Mouse (Mus musculus) hematopoietic stem cell, adult 5-6 weeks (primary cell): ENCODE measurements around the gene Prcd. TPM values are rescaled to one million over a fixed set of nuclear protein-coding genes. Genes with fewer than 3 reads are reported as not detected.
A peak's percentile ranks its signal among the peaks of the same experiment; 100 is the strongest.
"Not testable (repeated sequence)": the region's sequence is repeated elsewhere in the genome, so short reads cannot be mapped to it uniquely, and the experiment has no call there.

Experiments used
- ATAC-seq, 2 experiments: fragments of 125-278 bp in 1 of 2; replicated peaks in 1 of 2; 2 replicates each; pipeline ENCODE4 v1.8.0; 2016 to 2017; ENCODE audit warnings: inconsistent platforms in 2 of 2, mild to moderate bottlenecking in 2 of 2, moderate number of reproducible peaks in 2 of 2, low read depth in 1 of 2, moderate TSS enrichment in 1 of 2; ENCODE audit not compliant: low FRiP score in 2 of 2, poor library complexity in 2 of 2, severe bottlenecking in 2 of 2, insufficient read depth in 1 of 2, low TSS enrichment in 1 of 2
- total RNA-seq: library from RNA; stranded (forward); fragments of 172-1452, 232-1000 nt; gene quantifications from 2 replicates; pipeline ENCODE4 v1.2.3, GENCODE M21; 2017

Prcd gene
- total RNA-seq, 1 experiment from 2014 or later, result 1.6 TPM

DNA sequence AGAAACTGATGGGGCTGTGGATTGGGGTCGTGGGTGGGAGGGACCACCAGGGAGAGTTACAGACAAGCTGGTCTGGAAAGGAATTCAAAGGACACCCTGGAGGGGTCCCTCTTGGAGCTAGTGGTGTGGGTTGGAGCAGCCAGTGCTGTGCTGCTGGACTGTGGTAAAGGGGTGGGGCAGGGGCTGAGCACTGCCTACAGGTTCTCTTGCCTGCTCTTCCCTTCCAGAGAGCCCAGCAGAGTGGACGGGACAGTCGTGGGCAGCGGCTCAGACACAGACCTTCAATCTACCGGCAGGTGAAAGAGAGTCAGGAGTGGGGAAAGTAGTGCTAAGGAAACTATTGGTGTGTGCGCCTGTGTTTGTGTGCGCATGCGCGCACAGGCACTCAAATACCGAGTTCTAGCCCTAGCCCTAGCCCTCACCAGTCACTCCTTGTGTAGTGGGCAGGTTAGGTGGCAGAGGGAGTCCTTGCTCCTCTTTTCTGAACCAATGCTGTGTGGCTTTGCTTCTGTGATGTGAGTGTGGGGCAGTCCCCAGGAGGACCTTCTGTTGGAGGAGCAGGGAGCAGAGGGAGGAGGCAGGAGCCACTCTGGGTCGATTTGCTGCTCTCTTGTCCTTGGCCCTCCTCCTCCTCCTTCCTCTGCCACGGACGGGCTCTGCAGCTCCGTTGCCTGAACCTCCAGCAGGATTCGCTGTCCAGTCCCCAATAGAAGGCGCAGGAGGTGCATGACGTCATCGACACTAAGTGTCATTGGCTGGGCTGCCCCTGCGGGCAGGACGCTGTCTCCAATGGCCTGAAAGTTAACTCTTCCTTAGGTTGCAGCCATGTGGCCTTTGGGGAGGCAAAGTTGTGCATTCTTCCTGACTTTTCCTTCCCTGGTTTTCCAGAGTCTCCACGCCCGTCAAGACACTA is 4.2 kb downstream of the Prcd start:
- ATAC-seq, result peak; percentile 79 to 86

DNA sequence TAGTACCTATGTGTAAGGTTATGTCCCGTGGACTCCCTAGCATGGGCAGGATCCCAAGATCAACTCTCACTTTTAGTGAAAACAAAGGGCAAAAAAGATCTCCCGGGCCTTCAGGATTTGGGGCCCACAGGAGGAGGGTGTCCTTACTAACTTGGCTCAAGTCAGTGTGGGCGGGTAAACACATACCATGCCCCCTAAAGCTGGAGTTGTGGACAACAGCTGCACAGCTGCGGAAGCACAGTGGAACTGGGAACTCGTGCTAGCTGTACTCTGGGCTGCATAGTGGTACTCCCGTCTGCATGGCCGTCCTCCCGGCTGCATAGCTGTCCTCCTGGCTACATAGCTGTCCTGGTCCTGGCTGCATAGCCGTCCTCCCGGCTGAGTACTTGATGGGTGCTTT is 4.9 kb downstream of the Prcd start:
- no peak for ATAC-seq

DNA sequence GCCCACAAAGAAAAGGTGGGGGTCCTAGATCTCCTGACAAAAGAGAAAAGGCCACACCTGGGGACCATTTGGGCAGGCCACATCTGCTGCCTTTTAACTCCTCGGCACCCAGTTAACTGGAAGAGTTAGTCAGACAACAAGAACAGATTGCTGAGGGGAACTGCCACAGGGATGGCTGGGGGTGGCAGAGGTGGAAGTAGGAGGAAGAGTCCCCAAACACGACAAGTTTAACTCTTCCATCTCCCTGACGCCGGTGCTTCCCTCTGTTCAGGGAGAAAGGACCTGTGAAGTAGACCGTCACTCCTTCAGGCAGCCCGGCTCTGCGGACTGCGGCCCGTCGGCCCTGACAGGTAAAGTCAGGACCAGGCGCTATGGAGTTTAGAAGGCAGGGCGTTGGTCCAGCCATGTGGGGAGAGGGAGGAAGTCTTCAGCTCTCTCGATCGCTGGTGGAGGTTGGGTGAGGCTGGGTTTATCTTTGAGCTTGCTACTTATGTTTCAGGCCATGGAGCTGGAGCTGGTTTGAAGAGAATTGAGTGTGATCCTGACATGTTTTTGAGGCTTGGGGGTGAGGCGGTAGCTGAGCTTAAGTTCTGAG is 5.8 kb downstream of the Prcd start:
- no peak for ATAC-seq

DNA sequence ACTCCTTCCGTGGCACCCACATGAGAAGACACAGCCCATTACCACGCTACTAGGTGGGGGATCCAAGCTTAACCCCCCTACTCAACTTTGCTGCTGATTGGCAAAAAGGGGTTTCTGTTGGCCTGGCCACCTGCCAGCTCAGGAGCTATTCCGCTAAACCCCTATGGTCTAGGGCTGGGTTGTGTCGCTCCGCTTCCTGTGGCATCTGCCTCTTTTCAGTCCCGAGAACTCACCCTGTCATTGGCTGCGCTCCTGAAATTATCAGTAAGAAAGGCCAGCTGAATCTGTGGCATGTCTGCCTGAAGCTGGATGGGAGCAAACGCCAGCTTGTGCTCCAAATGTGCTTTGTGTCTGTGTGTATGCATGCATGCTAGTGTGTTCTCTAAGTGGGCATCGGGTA is 6.8 kb downstream of the Prcd start:
- no peak for ATAC-seq

DNA sequence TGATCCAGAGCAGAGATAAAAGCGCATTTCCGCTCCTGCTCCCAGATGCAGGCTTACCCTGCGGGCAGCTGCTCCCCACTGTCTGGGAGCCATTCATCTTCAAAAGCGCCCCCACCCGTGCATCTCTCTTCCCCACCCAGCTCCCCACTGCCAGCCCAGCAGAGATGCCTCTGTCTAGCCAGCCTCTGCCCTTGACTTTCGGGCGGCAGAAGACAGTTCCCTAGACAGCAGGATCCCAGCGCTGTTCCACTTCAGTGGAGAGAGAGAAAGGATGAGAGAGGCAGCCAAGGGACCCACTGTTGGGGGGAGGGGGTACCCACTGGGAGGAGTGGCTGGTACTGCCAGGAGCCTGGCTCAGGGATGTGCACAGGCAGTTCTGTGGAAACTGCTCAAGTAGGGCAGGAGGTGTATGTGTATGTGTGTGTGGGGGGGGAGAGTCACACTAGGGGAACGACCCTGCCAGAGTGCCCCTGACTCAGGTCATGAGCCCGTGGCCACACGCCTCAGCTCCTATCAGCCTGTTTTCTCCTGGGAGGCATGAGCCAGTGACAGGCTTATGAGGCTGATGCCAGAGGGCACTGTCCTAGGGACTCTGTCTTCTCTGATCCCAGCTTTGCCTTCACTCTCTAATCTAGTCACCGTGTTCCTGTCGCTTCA is 8.1 kb downstream of the Prcd start:
- ATAC-seq, result no peak

DNA sequence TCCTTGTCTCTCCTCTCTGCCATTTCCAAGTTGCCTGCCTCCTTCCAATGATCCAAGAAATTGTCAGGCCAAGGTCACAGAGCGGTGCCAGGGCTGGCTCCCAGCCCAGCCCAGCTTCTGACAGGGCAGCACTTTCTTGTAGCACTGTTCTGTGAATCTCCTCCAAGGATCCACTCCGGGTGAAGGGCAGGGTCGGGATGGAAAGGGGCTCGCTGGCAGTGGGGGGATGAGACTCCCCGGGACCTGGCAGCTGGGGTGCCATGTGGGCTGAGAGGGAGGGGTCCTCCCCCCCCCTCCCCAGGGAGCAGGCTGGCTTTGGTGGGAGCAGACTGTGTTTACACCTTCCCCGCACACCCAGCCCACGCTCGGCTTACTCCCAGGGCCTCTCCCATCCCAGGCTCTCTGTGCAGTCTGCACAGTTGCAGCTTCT is 8.6 kb downstream of the Prcd start:
- ATAC-seq, result no peak

DNA sequence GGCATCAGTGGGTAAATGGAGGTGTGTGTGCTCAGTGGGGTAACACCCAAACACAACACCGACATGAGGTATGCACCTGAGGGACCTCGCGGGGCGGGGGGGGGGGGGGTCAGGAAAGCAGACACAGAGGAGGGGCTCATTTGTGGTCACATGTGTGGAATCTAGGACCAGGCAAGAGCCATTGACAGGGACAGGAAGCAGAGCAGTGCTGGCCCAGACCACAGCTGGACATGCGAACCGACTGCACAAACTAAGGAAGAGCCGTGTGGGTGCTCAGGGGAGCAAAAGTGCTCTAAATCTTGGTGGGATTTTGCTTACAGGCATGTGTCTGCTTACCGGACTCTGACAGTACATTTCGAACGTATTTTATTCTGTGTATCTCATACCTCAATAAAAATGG is 12.0 kb downstream of the Prcd start:
- no peak for ATAC-seq

DNA sequence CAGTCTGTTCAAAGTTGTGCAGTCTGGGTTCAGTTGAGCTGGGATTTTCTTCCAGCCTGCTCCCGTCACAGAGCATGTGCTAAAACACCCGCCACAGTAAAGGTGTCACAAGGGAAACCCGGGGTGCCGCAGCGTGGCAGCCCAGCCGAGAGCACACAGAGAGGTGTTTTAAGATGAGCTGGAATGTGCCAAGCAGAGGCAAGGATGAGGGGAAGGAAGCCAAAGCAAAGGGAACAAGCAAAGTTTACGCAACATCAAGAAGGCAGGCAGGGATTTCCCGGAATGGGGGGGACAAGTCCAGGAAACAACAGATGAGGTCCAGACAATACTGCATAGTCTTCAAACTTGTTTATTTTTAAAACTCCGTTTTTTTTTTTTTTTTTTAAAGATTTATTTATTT is 13.2 kb downstream of the Prcd start:
- no peak for ATAC-seq

DNA sequence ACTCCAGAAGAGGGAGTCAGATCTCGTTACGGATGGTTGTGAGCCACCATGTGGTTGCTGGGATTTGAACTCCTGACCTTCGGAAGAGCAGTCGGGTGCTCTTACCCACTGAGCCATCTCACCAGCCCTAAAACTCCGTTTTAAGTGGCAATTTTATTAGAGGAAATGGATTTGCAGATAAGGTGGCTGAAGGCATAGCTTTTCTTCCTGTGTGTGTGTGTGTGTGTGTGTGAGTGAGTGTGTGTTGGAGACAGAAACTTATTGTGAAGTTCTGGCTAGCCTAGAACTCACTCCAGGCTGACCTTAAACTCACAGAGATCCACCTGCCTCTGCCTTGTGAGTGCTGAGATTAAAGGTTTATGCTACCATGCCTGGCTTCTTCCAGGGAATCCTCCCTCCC is 13.7 kb downstream of the Prcd start:
- not testable (repeated sequence) for ATAC-seq

DNA sequence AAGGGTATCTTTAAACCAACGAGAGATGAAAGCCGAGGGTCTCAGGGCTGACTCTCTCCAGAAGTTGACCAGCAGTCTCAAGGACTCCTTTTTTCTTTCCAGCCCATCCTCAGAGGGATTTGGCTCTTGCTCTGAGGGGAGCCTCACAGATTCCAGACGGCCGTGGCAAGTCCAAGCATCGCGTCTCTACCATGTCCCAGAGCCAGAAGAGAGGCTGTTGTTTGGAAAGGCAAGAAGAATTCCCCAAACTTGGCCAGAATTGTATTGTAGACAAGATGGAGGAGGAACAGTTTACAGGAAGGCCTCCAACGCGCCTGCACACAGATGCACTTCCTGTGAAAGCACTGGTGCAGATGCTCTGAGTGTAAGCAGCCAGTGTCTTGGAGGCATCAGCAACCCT is 14.6 kb downstream of the Prcd start:
- no peak for ATAC-seq

DNA sequence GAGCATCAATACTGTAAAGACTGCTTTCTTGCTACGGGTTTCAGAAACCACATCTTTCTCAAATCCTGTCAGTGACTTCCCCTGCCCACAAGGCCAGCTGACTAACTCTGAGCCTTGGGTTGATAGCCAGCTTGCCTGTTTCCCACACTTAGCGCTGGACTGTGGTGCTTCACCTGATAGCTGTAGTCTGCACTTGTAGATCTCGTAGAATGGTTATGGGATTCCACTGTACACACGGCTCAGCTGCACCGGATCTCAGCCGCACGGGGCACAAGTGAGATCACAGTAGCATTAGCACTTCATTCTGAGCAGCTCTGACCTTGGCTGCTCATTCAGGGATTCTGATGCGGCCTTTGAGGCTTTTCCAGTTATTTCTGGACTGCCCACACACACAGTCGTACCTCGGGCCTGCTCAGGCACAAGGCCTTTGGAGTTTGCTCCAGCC is 15.1 kb downstream of the Prcd start:
- ATAC-seq, result no peak

DNA sequence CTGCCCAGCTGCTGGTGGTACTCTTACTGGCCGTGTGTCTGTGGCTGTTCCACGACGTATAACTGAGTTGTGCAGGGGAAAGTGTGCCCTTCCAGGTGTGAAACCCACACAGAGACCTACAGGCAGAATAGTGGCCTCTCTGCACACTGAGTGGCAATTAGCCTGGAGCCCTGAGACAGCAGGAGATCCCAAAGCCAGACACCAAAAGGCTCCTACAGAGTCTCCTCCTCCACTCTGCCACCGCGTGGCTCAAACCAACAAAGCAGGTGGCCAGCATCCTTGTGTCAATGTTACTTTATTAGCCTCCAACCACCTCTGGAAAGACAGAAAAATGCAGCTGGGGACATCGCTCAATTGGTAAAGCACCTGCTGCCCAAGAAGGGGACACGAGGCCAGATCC is 15.5 kb downstream of the Prcd start:
- ATAC-seq, result no peak

DNA sequence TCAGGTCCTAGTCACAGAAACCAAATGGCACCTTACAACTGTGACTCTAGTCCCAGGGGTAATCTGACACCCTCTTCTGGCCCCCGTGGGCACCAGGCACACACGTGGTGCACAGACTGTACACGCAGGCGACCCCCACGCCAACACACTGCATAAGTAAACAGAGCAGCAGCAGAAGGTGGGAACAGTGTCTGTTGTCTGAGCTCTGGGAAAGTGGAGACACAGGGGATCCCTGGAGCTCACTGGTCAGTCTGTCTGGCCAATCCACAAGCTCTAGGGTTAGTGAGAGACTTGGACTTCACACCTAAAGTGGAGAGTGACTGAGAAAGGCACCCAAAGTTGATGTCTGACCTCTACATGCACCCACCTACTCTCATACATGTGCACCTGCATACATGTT is 16.0 kb downstream of the Prcd start:
- ATAC-seq, result no peak

DNA sequence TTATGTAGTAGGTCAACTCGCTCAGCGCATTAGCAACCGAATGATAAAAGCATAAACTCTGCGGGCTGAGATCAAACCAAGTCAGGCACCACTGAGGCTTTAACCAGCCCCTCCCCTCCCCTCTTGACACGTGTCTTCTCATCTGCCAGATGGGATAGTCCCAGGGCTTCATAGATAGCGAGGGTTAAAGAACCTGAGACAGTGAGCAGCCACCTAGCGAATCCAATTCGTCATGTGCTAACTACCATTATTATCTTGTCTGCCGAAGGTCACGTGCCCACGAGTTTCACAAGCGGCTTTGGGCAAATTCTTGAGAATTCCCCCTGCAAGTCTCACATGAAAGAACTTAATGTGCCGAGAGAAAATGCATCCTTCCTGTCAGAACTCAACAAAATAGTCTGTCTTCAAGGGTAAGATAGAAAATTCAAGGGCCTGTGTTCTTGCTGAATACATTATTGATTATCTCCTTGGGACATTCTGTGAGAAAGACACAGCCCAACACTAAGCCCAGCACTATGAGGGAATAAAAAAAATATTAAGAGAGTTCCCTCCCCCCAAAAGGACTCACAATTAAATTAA is 16.5 kb downstream of the Prcd start:
- ATAC-seq, result no peak

DNA sequence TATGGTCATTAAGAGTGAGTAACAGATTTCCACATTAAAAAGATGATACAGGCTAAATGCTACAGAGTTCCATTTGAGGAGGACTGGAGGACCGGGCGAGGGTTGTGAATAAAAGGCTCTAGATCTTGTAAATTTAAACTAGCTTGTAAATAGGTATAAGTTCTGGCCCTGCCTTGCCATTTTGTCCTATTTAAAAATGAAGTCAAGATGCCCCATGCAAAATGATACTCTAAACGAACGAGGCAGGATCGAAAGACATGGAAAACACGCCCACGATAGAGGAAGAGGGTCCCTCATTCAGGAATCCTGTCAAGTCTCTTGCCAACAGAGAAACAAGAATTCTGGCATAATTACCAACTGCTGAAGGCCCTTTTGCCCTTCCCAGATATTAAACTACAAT is 17.1 kb downstream of the Prcd start:
- ATAC-seq, result no peak

DNA sequence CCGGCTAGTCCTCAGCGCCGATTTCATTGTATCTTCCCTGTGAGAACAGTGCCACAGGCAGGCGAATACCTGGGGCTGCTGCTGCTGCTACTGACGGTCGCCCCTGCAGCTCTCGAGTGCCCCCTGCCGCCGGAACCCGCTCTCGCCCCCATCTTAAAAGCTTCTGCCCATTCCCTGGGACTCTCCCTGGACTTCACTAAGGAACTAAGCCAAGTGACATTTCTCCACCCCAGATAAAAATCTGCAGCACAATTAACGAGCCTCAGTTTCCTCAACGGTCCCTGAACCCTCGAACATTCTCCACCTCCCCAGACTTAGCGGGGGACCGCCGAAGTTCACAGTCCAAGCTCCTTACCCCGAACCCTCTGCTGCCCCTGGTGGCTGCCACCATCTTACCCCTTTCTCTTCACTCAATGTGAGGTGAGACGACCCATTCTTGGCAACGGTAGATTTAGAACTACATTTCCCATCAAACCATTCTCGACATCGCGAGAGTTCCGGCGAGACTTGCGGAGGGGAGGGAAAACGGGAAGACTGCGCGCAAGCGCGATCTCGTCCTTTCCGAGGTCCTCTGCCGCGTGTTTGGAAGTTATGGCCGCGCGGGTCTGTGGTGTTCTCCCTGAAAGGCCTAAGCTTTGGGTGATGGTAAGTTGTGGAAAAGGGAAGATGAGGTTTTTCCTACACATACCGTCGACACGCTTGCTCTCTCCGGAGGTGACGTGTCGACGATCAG is 17.9 kb downstream of the Prcd start:
- peak; percentile 92 for ATAC-seq

DNA sequence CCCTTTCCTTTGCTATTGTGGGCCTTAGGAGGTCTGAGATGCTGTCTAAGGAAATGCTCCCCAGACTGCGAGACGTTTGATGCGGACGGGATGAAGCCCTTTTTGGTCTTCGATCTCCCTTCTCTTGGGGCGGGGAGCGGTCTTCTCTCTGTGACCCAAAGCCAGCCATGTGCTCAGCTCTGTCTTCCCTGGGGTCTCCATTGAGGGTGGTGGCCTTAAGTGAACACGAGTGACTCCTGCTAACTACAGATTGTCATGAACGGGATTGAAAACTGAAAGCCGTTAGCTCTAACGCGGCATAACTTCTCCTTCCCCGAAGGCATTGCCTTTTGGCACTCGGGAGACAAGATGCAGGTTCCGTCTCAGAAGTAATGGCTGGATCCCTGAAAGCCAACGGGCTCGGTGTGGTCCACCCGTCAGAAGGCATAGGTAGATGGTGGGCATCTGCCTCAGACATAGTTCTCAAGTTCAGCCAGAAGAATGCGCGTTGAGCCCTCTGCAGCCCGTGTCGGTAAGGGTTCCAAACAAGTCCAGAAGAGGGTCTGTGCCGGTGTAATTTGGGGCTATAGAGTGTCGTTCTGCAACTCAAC is 18.6 kb downstream of the Prcd start:
- peak in 1 of 2 experiments; percentile 0; a peak in 1 of 4 replicates for ATAC-seq
